Mouse (Mus musculus): ENCODE data around the gene Asb16.

Gene Asb16

GRCm38 (mm10) chr11:102309821-102310617 lies 41.5 kb downstream of the Asb16 start:
- no peak for DNase-seq (ENCODE audit: low spot score in 2 of 2)

- DNase-seq (ENCODE audit: low spot score in 2 of 2) = no peak
These were observed 42.5 kb downstream of the Asb16 start for GRCm38 (mm10) chr11:102310768-102311695.

GRCm38 (mm10) chr11:102311966-102312365 lies 43.4 kb downstream of the Asb16 start:
- no peak for DNase-seq (ENCODE audit: low spot score in 2 of 2)

DNA sequence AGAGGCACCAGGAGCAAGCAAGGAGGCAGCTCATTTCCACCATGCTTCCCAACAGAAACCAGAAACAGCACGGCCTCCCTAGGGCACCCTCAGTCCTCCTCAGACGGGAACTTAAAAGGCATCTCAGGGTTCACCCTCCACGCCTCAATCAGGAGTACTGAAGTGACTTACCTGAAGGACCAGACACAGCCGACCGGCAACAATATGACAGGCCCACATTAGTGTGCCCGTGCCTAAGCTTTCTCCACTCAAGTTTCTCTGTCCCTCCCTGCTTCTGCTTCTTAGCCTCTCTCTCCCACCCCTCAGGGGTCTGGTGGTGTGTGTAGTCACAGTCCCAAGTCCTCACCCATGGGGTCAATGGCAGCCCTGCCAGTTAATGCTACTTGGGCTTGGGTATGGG lies 44.0 kb downstream of the Asb16 start:
- DNase-seq (ENCODE audit: low spot score in 2 of 2) = no peak

- DNase-seq (ENCODE audit: low spot score in 2 of 2) = no peak
These were observed 45.8 kb downstream of the Asb16 start for GRCm38 (mm10) chr11:102314321-102314720.

DNA sequence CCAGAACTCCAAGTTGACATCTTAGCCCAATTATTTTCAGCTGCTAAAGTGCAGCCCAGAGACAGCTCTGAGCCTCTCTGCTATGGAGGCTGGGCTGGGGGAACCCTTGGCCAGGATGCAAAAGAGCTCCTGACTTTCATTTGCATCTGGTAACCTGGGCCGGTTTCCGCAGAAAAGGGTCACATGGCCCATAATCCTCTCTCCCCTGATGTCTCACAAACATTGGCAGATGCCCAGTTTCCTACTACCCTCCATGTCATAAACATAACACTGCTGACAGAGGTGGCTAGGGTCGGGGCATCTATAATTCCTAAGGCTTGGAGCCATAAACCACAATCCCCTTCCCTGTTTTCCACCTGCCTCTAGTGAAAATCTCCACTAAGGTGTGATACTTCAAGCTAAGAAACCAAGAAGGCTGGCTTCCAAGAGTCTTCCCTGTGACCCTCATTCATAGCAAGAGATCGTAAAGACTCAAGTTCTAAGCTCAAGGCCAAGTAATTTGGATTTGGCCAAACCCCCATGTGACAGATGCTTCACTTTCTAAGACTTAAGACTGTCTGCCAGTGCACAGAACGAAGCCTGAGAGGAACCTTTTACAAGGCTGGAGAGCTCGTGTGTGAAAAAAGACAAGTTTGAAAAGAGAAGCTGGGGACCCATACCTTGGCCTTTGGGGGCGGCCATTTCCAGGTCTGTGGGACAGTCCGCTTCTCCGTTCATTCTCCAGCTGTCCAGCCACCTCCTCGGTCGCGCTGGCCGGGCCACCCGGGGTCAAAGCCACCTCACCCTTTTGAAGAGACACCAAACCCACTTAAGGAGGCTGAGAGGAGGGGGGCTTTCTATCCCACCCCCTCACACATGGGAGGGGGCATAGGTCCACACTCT lies 47.4 kb downstream of the Asb16 start:
- DNase-seq (ENCODE audit: low spot score in 2 of 2) = no peak

- DNase-seq (ENCODE audit: low spot score in 2 of 2) = peak; percentile 81 to 88
These were observed 48.2 kb downstream of the Asb16 start for GRCm38 (mm10) chr11:102316572-102317297.

GRCm38 (mm10) chr11:102317298-102317900 lies 48.9 kb downstream of the Asb16 start:
- DNase-seq (ENCODE audit: low spot score in 2 of 2) = peak in 1 of 2 experiments; percentile 58

DNA sequence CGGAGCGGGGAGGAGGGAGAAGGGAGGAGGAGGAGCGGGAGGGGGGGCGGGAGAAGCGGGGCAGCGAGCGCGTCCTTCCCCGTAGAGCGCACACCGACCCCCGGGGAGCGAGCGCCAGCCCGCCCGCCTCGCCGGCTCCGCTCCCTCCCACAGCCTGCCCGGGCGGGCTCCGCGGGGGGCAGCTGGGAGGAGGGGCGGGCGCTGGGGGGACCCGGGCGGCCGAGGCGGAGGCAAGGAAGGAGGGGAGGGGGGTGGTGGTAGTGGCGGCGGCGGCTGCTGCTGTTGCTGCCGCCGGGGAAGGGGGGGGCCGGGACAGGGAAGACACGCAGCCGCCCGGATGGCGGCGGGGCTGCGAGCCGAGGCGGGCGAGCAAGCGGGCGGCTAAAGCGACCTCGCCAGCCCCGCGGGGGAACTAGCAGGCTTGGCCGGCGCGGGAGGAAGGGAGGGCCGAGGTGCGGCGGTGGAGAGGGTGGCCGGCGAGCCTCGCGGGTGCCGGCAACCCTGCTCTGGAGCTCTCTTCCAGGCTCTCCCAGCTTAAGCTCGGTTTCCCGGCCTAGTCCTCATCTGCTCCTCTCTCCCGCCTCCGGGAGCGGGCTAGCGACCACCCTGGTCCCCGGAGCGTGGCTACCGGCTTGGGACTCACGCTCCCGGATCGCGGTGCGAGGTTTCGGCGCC lies 49.5 kb downstream of the Asb16 start:
- peak; percentile 65 to 69 for DNase-seq (ENCODE audit: low spot score in 2 of 2)

GRCm38 (mm10) chr11:102318576-102319409 lies 50.2 kb downstream of the Asb16 start:
- peak in 1 of 2 experiments; percentile 69 for DNase-seq (ENCODE audit: low spot score in 2 of 2)

- DNase-seq (ENCODE audit: low spot score in 2 of 2) = peak; percentile 72 to 77
These were observed 50.9 kb downstream of the Asb16 start, which contains the start of gene Ubtf for GRCm38 (mm10) chr11:102319410-102319792. Gene Ubtf, minus strand, starts transcription at chr11:102319742.

DNA sequence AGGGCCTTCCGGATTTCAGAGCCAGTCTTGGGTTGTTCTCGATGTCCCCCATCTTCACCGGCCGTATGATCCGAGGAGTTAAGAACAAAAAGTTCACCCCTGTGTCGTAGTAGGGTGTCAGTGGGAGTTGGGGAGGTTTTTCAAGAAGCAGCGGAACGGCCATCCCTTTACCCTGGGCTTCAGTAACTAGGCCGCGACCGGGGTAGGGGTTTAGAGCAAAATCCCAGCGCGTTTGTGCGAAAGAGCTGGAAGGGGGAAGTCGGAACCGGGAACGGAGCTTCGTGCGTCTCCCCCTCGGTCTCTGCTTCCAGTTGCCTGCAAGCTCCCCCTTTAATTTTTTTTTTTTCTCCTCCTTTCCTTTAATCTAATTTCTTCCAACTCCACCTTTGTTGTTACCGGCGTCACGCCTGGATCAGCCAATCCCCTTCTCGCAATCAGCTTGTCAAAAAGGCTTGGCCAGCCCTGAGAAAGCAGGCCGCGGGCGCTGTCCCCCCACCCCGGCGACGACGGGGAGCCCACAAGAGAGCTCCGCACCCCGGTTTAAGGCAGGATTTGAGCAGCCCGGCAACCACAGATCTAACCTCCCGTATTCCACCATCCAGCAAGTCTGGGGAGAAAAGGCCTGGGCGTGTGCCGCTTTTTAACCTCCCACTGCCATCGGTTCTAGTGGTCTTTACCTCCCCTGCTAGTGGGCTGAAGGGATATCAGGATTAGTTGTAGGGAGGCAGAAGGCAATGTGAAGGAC lies 51.6 kb downstream of the Asb16 start:
- DNase-seq (ENCODE audit: low spot score in 2 of 2) = peak; percentile 80 to 84

DNA sequence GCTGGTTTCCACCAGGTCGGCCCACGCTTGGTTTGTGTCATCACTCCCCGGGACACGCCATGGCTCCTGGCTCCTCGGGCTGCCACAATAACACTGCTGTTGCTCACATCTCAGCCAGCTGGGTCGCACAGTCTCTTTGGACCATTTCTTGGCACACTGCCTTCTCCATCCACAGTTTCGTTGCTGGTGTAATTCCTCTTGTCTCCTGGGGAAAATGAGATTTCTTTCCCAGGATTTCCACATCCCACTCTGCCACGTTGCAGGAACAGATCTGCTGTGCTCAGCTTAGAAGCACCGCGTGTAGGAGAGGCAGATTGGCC lies 52.1 kb downstream of the Asb16 start:
- DNase-seq (ENCODE audit: low spot score in 2 of 2) = peak in 1 of 2 experiments; percentile 56

GRCm38 (mm10) chr11:102321931-102322330 lies 53.4 kb downstream of the Asb16 start:
- no peak for DNase-seq (ENCODE audit: low spot score in 2 of 2)

GRCm38 (mm10) chr11:102323516-102323915 lies 55.0 kb downstream of the Asb16 start:
- no peak for DNase-seq (ENCODE audit: low spot score in 2 of 2)

GRCm38 (mm10) chr11:102327250-102327649 lies 58.7 kb downstream of the Asb16 start:
- no peak for DNase-seq (ENCODE audit: low spot score in 2 of 2)

DNA sequence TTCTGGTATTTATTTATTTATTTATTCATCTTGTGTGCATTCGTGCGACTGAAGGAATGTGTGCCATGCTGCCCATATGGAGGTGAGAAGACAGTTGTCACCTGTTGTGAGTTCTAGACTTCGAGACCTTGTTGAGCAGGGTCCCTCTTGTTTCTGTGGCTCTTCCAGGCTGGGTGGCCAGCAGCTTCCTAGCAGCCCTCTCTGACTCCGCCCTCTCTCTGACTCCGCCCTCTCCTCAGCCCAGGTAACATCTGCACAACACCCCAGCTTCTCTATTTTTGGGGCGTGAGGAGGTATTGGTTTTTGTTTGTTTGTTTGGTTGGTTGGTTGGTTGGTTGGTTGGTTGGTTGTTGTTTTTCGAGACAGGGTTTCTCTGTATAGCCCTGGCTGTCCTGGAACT lies 59.3 kb downstream of the Asb16 start:
- DNase-seq (ENCODE audit: low spot score in 2 of 2) = no peak
